11 mouse cellular contexts compared by ENCODE assay signal in the genomic region with DNA sequence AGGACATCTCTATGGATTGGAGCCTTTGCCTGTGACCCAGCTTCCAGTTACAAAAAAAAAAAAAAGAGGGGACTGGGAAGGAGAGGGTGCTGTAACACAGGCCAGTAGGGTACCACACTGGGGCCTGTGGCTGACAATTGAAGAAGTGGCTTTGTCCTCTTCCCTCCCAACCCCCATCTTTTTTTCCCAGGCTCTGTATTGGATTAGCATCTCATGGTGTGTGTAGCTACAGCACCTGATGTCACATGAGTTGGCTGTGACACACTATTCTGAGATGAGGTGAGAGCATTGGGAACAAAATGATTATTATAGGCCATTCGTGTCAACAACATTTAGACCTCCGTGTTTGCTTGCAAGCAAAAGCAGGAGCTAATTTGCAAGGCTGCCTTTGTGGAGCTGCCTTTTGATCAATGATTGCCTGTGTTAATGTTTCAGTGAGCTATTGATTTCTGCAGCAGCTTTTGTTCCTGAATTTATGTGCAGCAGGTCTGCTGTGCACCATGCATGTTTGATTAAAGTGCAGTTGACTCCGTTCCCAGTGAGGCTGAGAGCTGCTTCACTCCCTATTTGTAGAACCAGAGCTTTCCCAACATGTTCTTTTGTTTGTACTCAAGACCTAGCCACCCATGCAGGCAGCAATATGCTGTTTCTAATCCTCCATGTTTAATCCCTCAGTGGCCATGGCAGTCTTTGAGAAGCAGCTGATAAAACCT. TPM values are rescaled to one million over a fixed set of nuclear protein-coding genes. Genes with fewer than 3 reads are reported as not detected.
DNase-seq lines count a peak whose midpoint lies in the region; ATAC-seq and TF ChIP-seq lines count a peak whose summit lies in the region.
"Had no signal": no experiment of that assay in that cellular context is flagged by ENCODE, and none has a peak within 500 bp of the region (broad histone marks: within the 10 kb centered on the region; RNA-seq: fewer than 3 reads in every experiment).

No protein-coding gene starts in this region.

- H3K36me3 ChIP-seq in kidney, postnatal 0 days (ENCODE audit: insufficient read depth, low read length), result peaks cover 6% of the 10 kb centered on the region; the same call in 1 of the 2 replicates
- peaks cover 33% of the 10 kb centered on the region for H3K36me3 ChIP-seq in hindbrain, embryonic 10.5 days
- H3K36me3 ChIP-seq in midbrain, embryonic 16.5 days (ENCODE audit: control insufficient read depth, insufficient read depth, low read length), result peaks cover 5% of the 10 kb centered on the region

- H3K9me3 ChIP-seq in kidney, postnatal 0 days (replicated peaks; ENCODE audit: low read length), result no peaks in the 10 kb centered on the region
- H3K9me3 ChIP-seq in hindbrain, embryonic 10.5 days, result no peaks in the 10 kb centered on the region
- H3K9me3 ChIP-seq in midbrain, embryonic 16.5 days (replicated peaks; ENCODE audit: control insufficient read depth, low read length, poor library complexity, severe bottlenecking), result no peaks in the 10 kb centered on the region

- H3K27ac ChIP-seq in kidney, postnatal 0 days, result peak overlapping the region; percentile 0; the same call in 1 of the 2 replicates
- H3K27ac ChIP-seq in hindbrain, embryonic 10.5 days, result peak overlapping the region; percentile 81
- H3K27ac ChIP-seq in midbrain, embryonic 16.5 days (ENCODE audit: low read length), result peak overlapping the region; percentile 92

- TF ChIP-seq CTCF in kidney, postnatal 0 days (IDR thresholded peaks at IDR 0.05; ENCODE audit: low read depth), result no peak

- WGBS in kidney, postnatal 0 days, result 55% methylated on average over 3 of the region's 3 CpGs
- 57% methylated on average over 3 of the region's 3 CpGs for WGBS in hindbrain, embryonic 10.5 days
- 8% methylated on average over 3 of the region's 3 CpGs for WGBS in midbrain, embryonic 16.5 days

- no peak for ATAC-seq in kidney, postnatal 0 days (replicated peaks; ENCODE audit: low FRiP score, low read depth)
- ATAC-seq in midbrain, embryonic 16.5 days, result peak; percentile 70; the same call in 1 of the 2 replicates
- ATAC-seq in activated CD4-positive, CD25-positive, alpha-beta regulatory T cell, adult 4 months, result no peak

- H3K9ac ChIP-seq in kidney, postnatal 0 days (ENCODE audit: low read depth, low read length), result no peak overlapping the region
- peak overlapping the region; percentile 5; the same call in 1 of the 2 replicates for H3K9ac ChIP-seq in midbrain, embryonic 16.5 days (ENCODE audit: low read depth, low read length)
- H3K9ac ChIP-seq: lung, embryonic 14.5 days had no signal

- peaks cover 11% of the 10 kb centered on the region; the same call in 1 of the 2 replicates for H3K4me1 ChIP-seq in kidney, postnatal 0 days (replicated peaks; ENCODE audit: insufficient read depth, low read length)
- H3K4me1 ChIP-seq in hindbrain, embryonic 10.5 days (replicated peaks), result peaks cover 38% of the 10 kb centered on the region
- peaks cover 31% of the 10 kb centered on the region for H3K4me1 ChIP-seq in midbrain, embryonic 16.5 days (ENCODE audit: control insufficient read depth, insufficient read depth, low read length)

- H3K27me3 ChIP-seq in kidney, postnatal 0 days (ENCODE audit: insufficient read depth, low read length), result no peaks in the 10 kb centered on the region
- no peaks in the 10 kb centered on the region for H3K27me3 ChIP-seq in hindbrain, embryonic 10.5 days (ENCODE audit: insufficient read depth, poor library complexity, severe bottlenecking)
- no peaks in the 10 kb centered on the region for H3K27me3 ChIP-seq in midbrain, embryonic 16.5 days (ENCODE audit: control insufficient read depth, insufficient read depth, low read depth, low read length)

- no peak overlapping the region for H3K4me3 ChIP-seq in kidney, postnatal 0 days (replicated peaks; ENCODE audit: low read depth, low read length)
- no peak overlapping the region for H3K4me3 ChIP-seq in hindbrain, embryonic 10.5 days
- H3K4me3 ChIP-seq in midbrain, embryonic 16.5 days (ENCODE audit: low read depth, low read length), result no peak overlapping the region

- DNase-seq in kidney, postnatal 0 days (ENCODE audit: low spot score), result no peak
- no peak for DNase-seq in kidney, postnatal 10 days
- DNase-seq in embryo, embryonic 10.5 days (ENCODE audit: low spot score), result peak; percentile 48
- DNase-seq in hindbrain, embryonic 10.5 days (ENCODE audit: low spot score), result no peak
- no peak for DNase-seq in spleen, adult 12 weeks (ENCODE audit: low spot score)
- DNase-seq in urinary bladder, adult 18-20 months (ENCODE audit: low spot score in 2 of 2), result no peak
- DNase-seq: lung, embryonic 14.5 days had no signal

- no peak overlapping the region for H3K4me2 ChIP-seq in kidney, postnatal 0 days (ENCODE audit: low read length)
- H3K4me2 ChIP-seq in midbrain, embryonic 16.5 days (ENCODE audit: low read length), result no peak overlapping the region
- H3K4me2 ChIP-seq: heart, embryonic 11.5 days; lung, embryonic 14.5 days had no signal

RNA-seq across cellular contexts. Expression of gene Slc45a1, which starts 45.4 kb away (rescaled TPM):
- polyA plus RNA-seq in kidney, postnatal 0 days (2015; fragmentation: Nextera tagmentation; extraction: Ambion mirVana), result 0.04 TPM in 2 replicates
- polyA plus RNA-seq in hindbrain, embryonic 10.5 days (2016; fragmentation: Nextera tagmentation; extraction: Ambion mirVana), result 2.9 and 8.4 TPM in 2 replicates
- 39.7 and 44.7 TPM in 2 replicates for polyA plus RNA-seq in midbrain, embryonic 16.5 days (2015; fragmentation: Nextera tagmentation; extraction: Ambion mirVana)
- polyA plus RNA-seq in activated CD4-positive, CD25-positive, alpha-beta regulatory T cell, adult 4 months (2017; shearing (Covaris generic)), result under 1 TPM in 1 of 2 experiments, not detected in 1; 0.21 TPM
- polyA plus RNA-seq: kidney, embryonic 14.5 days; lung, embryonic 14.5 days had no signal

Comparison
In these comparisons a context has a peak if more than half of its experiments do, and no peak if none do; other contexts are left out.
1. H3K27ac ChIP-seq: peak in every context shown above with its lines; median percentile 92 in midbrain, embryonic 16.5 days; 81 in hindbrain, embryonic 10.5 days; 0 in kidney, postnatal 0 days.